Mouse (Mus musculus) adrenal gland, adult 18-20 months (tissue): ENCODE measurements around the gene Rnf185. TPM values are rescaled to one million over a fixed set of nuclear protein-coding genes. Genes with fewer than 3 reads are reported as not detected.

ENCODE experiments used
- DNase-seq, 2 experiments: peaks; one replicate each; pipeline ENCODE4 v3.0.0; 2021 to 2022; ENCODE audit warnings: low spot score in 2 of 2
- total RNA-seq, 2 experiments: library from RNA; stranded (reverse); gene quantifications; 1 replicate in 1 of 2; 2 replicates in 1 of 2; pipeline ENCODE4 v1.2.3; 2021

Gene Rnf185
- total RNA-seq, 2 experiments from 2014 or later = 31.9 to 35.3 TPM

DNA sequence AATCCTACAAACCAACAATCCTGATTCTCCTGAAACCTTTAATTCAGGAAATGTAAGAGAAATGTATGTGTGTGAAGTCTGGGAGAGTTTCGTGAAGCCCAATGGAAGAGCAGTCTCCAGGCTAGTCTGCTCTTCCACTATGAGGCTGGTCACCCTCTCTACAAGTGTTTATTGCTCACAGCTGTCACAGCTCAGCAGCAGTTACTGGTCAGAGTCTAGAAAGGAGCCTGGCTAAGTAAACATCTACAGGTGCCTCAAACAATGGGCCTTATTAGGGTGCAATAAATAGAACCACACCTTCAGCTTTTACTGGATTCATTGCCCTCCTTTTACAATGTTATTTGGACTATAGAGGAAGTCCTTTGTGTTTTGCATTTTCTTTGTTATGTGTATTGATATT is 53.8 kb downstream of the Rnf185 start:
- no peak for DNase-seq

DNA sequence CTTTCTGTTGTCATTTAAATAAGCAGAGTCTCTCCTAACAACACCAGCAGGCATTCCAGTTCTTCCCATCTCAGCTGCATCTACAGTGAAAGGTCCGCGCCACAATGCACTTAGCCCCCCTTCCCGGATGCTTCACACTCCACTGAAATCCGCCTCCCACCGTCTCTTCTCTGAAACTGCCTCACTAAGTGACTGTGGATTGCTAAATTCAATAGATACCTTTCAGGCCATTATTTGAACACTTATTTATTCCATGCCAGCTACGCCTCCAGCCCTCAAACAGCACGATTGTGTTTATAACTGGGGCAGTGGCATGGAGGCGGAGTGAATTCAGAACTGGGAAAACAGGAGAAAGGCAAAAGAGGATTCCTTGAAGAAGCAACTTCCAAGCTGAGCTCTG is 55.6 kb downstream of the Rnf185 start:
- DNase-seq = no peak

DNA sequence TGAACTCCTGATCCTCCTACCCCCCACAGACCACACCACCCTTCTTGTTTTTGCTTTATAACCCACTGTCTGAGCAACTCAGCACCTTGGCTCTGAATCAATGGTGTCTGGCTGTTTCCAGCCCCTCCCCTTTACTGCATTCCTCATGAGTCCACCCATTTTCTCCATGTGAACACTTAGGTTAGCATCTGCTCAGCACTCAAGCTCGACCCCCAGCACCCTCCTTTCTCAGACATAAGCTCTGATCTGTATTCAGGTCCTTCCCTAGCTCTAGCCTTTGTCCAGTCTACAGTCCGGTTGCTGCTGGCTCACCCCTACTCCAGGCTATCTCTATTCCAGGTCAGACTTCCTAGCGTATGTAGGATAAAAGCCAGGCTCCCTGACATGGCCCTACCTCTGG is 56.1 kb downstream of the Rnf185 start:
- no peak for DNase-seq

DNA sequence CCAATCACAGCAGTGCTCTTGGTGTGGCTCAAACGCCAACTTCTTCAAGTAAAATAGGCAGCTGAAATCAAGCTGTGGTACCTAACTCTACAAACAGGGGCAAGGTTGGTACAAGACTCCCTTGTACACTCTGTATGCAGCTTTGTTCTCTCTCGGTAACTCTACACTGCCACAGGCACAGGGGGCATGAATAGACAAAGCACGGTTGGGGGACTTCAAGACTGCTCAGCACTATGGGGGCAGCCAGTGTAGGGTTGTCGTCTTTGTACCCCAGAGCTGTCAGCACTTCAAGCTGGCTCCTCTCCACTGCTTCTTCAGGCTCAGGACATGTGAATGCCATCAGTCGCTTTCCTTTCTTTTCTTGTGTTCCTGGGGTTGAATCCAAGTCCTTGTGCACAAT is 57.6 kb downstream of the Rnf185 start:
- DNase-seq = no peak

DNA sequence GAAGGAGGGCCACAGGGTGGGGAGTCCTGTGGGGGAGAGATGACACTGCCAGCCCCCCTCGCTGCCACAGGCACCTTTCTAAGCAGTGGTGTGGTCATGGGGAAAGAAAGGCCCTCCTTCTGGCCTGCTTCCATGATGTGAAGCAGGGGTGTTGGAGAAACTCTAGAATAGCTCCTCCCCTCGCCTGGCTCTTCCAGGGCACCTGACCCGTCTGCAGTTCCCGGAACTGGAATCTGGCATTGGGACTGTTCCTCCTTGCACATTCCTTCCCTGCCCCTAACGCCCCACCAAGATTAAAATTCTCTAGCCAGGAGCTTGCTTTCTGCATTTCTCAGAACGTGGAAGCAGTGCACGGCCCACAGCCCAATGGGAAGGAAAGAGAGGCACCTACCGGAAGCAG is 59.6 kb downstream of the Rnf185 start:
- no peak for DNase-seq

DNA sequence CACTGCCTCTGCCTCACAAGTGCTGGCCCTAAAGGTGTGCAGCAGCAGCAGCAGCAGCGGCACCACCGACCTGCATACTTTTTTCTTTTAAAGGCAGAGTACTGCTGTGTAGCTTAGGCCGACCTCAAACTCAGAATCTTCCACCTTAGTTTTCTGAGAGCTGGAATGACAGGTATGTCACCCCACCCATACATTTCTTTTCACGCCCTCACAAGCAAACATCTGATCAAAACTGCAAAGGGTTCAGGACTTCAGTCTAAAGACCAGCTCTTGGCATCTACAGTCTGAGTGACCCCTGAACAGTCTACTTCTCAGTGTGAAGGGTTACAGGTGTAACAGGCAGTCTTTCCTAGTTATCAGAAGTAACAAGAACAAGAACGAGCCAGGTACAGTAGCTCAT is 61.4 kb downstream of the Rnf185 start:
- no peak for DNase-seq

DNA sequence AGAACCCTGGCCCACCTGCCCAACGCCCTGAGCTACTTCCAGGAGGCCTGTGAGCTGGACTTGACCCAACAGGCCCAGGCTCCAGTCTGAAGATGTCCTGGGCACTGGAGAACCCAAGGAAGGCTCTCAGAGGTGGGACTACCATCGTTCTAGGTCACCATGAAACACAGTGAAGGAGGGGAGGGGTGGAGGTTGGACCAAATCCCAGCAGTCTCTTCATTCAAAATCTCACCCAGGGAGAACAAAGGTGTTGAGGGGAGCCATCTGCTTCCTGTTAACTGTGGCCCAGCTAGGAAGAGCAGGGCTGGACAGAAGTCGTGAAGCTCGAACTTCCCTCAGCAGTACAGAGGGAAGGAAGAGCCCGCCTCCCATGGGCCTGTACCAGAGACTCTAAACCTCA is 62.2 kb downstream of the Rnf185 start:
- DNase-seq = no peak

DNA sequence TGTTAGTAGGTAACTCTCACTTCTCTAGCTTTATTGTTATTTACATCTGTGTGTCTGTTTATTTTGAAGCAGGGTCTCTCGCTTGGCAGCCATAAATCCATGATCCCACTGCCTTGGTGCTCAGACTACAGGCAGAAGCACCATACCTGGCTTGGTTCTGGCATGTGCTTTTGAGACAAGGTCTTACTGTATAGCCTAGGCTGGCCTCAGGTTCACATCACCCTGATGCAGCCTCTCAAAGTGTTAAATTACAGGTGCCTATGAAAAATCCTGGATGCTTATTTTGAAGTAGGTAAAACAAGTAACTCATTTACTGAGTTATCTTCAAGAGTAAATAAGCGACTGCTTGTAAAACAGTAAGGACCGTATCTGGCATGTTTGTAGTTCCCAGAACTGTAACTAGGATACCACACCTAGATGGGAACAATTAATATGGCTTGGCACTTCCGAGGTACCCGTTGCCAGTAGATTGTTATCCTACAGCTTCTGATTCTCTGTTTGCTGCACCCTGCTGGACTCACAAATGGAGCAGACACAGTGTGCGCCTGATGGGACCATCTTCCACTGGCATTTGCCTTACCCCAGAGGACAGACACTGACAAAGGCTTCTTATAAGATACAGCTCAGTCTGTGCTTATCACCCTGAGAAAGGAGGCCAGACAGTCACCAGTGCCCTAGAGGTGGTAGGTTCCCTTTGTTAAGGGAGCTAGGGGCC is 64.5 kb downstream of the Rnf185 start:
- DNase-seq = no peak

DNA sequence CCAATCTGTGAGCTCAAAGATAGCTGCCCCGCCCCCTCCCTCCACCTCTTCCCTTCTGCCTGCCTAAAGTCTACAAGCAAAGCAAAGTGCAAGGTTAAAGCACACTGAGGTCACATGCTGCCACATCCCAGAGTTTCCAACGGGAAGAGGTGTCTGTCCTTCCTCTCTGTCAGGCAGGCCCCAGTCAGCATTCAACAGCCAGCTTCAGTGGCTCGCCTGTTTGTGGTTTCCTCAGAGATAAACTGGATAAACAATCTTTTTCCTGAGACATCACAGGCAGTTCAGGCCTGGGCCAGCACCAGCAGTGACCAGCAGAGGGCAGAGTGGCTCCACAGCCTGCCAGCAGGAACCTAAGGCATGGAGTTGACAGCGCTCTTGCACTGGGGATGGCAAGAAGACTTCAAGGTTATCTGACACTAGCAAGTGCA is 65.2 kb downstream of the Rnf185 start:
- DNase-seq = peak; percentile 87 to 88

DNA sequence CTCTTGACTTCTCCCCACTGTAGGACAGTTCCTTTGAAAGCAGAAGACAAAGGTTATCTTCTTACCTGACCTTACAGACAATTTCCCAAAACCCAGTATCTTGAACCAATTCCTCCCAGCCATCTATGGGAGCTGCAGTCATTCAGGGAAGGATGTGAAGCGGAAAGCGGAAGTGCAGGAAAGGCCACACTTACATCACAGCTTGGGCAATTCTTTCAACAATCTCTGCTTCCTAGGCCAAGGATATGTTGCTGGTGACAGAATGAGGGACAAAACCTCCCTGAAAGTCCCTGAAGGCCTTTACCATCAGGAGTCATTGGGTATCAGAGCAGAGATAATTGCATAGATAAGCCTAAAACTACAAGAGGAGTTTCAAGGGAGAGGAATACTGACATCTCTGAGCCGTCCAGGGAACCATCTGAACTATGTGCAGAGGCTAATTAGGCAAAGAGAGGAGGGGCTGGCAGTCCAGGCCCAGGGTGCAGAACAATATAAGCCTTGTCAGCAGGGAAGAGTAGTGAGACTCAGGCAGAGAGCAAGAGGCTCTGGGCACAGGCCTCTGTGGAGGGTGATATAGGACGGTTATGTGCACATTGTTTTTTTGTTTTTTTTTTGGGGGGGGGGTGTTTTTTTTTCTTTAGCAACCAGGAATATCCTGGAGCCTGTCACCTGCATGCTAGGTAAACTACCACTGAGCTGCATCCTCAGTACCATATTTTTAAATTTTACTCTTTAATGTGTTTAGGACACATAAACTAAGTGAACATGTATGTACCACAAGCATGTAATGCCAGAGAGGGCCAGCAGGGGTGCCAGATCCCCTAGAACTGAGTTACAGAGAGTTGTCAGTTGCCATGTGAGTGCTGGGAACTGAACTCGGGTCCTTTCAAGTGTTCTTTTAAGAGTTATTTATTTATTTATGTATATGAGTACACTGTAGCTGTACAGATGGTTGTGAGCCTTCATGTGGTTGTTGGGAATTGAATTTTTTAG is 69.3 kb downstream of the Rnf185 start:
- DNase-seq = no peak

DNA sequence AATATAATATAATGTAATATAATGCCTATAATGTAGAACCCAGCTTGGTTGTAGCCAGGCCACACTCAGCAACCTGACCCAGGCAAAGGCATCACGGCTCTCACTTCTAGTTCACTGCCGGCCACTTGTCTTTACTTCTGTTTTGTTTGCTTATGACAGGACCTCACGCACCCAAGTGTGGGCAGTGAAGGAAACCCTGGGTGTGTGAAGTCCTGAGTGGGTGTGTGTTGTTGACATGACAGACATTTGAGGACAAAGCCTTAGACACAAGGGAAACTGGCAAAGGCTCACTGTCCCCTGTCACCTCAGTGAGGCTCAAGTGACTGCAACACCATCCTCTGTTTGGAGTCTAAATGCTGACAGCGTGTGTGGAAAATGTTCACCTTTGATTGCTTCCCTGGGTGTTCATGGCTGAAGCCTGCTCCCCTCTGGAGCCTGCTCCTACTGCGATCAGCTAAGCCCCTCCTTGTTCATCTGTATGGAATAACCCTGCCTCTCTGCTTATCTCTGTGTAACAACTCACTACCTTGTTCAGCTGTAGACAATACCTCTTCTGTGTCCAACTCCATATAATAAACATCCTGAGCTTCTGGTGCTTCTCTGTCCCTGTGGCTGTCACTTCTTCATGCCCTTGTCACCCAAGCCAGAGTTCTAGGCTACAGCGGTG is 70.9 kb downstream of the Rnf185 start:
- DNase-seq = no peak

DNA sequence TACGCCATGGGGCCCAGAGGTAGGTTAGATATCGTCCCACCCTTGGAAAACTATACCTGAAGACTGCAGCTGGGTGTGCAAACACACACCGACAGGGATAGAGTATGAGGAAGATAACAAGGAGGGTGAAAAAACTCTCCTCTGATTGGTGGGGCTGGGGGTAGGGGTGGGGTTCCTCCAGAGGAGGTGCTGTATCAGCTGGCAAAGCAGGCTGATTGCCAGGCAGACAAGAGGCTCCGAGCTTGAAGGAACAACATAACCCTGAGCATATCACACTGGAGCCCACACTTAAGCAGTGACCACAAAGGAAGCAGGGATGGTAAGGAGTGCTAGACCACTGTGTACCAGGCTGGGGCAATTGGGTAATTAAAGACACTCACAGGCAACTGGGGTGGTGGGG is 72.7 kb downstream of the Rnf185 start:
- no peak for DNase-seq

DNA sequence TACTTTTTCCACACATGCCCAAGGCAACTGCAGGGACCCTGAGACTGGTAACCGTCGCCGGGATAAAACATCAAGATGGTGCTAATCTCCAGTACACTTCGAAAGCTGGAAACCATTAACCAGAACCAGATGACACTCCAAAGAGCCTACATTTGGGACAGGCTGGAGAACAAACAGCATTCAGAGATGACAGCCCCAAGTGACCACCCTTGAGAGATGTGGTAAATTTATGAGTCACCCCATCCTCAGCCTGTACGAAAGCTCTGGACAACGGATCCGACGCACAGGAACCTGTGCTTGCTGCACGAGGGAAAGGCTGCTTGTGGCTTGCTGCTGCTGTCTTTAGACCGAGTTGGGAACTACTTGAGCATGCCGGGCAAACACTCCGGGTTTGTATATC is 77.4 kb downstream of the Rnf185 start:
- no peak for DNase-seq

DNA sequence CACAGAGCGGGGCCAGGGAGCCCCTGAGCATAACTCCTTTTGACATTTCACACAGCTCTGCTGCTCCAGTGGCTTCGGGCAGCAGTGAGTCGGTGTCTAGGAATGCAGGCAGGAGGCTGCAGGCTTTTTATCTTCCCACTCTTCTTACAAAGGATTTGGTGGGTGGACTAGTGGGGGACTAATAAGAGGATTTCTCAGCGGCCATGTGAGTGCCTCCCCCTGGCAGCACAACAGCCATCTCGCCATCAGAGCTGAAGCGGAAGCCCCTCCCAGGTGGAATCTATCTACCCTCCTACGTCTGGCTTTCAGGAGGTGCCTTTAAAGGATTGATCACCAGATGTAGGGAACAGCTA is 77.9 kb downstream of the Rnf185 start:
- DNase-seq = no peak

DNA sequence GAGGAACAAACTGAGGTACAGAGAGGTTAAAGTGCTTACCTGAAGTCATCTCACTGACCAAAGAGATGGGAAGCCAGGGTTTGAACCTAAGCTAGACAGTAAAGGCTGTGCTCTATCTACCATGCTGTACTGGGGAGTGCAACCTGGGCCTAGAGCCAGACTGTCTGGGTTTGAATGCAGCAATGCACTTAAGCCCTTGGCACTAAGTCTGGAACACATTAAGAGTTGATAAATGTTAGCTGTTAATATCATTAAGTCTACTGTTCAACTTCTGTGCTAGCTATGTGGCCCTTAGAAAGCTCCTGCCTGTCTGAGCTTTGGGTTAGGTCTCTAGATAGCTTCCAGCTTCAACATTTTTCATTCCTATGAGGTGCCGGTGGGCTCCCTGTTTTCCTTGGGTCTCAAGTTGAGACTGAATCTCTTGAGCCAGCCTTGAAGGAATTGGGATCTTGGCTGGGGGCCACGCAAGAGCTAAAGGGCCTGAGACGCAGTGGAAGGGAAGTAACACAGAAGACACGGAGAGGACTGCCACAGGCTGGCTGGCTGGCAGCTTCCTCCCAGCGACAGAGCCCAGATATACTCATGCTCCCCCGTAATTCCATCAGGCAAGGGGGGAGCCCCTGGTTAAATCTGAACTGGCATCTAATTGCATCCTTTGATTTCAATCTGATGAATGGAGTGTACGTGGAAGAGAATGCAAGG is 78.4 kb downstream of the Rnf185 start:
- no peak for DNase-seq

DNA sequence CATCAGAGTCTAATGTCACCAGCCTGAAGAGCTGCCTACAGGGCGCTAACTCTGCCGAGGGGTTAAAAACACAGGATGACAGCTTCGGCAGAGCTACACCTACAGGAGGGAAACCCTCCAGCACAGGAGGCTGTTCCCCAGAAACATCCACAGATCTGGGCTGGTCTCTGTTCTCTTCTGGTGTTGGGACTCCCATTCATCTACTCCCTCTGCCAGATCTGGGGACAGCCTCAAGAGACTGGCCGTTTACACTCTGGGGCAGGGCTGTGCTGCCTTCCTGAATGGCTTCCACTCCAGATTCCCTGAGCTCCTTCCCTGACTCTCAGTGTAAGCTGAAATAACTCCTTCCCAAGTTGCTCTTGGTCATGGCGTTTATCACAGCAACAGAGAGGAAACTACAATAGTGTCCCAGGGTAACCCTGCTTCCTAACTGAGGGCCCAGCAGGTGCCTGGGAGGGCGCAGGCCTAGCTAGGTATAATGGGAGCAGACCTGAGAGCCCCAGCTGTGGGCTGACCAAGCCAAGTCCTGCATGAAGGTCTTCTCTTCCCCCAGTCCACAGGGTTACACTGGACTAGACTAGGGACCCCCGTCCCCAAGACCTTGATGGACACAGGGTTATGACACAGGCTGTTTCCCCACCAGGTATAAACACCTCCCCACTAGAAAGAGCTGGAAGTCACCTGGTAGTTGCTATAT is 80.4 kb downstream of the Rnf185 start:
- no peak for DNase-seq

DNA sequence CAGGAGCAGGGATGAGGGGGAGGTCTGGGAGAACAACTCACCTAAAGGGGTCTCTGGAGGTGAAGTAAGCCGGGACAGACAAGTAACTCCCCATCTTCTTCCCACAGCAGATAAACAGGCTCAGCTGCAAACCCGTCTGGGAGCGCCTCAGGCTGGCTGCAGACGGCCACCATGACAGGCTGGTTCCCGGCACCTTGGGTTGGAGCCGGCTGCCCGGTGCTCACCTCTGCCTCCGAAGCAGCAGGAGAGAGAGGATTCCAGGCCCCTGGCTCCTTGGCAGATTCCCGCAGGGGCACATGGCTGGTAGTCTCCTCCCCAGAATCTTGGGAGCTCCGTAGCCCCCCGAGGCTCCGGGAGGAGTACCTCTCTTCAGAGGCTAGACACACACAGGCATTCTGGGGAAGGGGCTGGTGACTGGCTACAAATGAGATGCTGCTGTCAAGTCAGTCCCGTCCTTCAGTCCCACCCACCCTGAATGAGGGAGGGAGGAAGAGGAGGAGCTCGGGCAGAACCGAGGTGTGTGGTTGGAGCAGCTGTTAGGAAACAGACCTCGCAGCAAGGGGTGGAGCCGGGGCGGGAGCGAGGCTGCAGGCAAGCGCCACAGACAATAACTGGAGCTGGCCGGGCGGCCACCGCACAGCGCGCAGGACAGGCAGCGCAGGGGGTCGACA is 81.1 kb downstream of the Rnf185 start:
- peak; percentile 64 to 71 for DNase-seq

DNA sequence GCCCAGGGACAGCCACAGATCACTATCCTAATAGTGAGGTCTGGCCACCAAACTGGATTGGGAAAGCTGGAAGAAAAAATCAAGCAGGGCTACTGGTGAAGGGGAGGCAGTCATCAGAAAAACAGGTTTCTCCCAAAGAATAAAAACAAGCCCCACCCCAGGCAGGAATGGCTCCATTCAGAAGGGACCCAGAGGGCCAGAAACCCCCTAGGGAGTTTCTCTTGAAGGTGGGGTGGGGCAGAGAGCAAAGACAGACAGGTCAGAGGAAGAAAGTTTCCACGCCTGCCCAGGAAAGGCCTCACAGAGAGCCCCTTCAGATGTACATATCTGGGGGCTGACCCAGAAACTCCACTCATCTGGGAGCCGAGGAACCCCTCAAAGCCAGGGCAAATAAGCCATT is 82.0 kb downstream of the Rnf185 start:
- no peak for DNase-seq

DNA sequence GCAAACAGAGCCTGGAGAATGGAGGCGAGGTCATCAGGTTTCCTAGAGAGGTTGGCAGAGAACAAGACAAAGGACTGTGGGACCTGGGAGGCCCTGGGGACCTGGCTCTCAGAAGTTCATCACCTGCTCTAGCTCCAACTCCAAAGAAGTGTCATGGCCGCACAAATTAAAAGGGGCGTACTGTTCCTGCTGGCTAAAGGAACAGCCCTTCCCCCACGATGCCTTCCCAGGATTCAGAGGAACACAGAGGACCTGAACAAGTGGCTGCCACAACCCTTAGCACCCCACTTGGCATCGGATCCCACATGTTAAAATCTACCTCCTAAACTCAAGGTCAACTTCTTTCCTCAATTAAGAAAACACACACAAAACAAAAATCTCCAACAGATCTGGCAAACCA is 82.7 kb downstream of the Rnf185 start:
- no peak for DNase-seq

DNA sequence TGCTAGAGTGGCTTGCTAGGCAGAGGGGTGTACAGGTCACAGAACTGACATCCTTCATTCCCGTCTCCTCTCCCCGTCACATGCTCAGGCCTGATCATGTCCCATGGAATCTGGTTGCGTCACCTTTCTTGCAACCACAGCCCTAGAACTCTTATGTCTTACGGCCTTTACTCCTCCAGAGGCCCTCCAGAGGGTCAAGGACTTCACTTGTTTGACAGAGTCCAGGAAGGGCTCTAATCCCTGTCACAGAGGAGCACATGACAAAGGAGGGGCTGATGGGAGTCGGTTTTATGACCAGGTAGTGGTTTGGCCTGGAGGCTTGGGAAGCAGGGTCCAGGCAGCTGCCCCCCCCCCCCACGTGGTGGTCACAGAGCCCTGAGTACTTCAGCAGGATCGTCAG is 83.2 kb downstream of the Rnf185 start:
- DNase-seq = no peak
